Mouse (Mus musculus) adrenal gland, adult 8-10 months (tissue): ENCODE results near the gene Irf5. TPM values are rescaled to one million over a fixed set of nuclear protein-coding genes. Genes with fewer than 3 reads are reported as not detected.

Experiments
- DNase-seq: peaks from one replicate; pipeline ENCODE4 v3.0.0; 2022
- total RNA-seq, 4 experiments: library from RNA; stranded (reverse); gene quantifications; 2 replicates each; pipeline ENCODE4 v1.2.4; 2022

Gene Irf5
- total RNA-seq = 1 to 10 TPM; 5.1 to 7.8 (median 7.7) TPM

GRCm38 (mm10) chr6:29526281-29527251 lies at the start of gene Irf5:
TSS of gene Irf5 (plus strand) at chr6:29526625.
- no peak for DNase-seq

- no peak for DNase-seq
Measured at GRCm38 (mm10) chr6:29482691-29483090, 43.7 kb upstream of the Irf5 start.

- DNase-seq = no peak
Measured at GRCm38 (mm10) chr6:29484716-29485559, 41.5 kb upstream of the Irf5 start.

- DNase-seq = no peak
Measured at GRCm38 (mm10) chr6:29485951-29486350, 40.5 kb upstream of the Irf5 start.

- DNase-seq = no peak
Measured at GRCm38 (mm10) chr6:29494101-29494500, 32.3 kb upstream of the Irf5 start.

GRCm38 (mm10) chr6:29496270-29496669 lies 30.2 kb upstream of the Irf5 start:
- no peak for DNase-seq

GRCm38 (mm10) chr6:29497791-29498190 lies 28.6 kb upstream of the Irf5 start:
- no peak for DNase-seq

- no peak for DNase-seq
Measured at GRCm38 (mm10) chr6:29500177-29500576, 26.2 kb upstream of the Irf5 start.

- no peak for DNase-seq
Measured at GRCm38 (mm10) chr6:29500810-29501209, 25.6 kb upstream of the Irf5 start.

- DNase-seq = no peak
Measured at GRCm38 (mm10) chr6:29501599-29501998, 24.8 kb upstream of the Irf5 start.

GRCm38 (mm10) chr6:29505493-29505892 lies 20.9 kb upstream of the Irf5 start:
- no peak for DNase-seq

GRCm38 (mm10) chr6:29506834-29507233 lies 19.6 kb upstream of the Irf5 start:
- no peak for DNase-seq

GRCm38 (mm10) chr6:29507447-29508309 lies 18.7 kb upstream of the Irf5 start, which contains the start of gene Kcp:
TSS of gene Kcp (minus strand) at chr6:29507952.
- DNase-seq = no peak

- DNase-seq = no peak
Measured at GRCm38 (mm10) chr6:29509086-29509485, 17.3 kb upstream of the Irf5 start.

- DNase-seq = no peak
Measured at GRCm38 (mm10) chr6:29513284-29513683, 13.1 kb upstream of the Irf5 start.

- peak; percentile 56 for DNase-seq
Measured at GRCm38 (mm10) chr6:29517139-29517538, 9.3 kb upstream of the Irf5 start.

- no peak for DNase-seq
Measured at GRCm38 (mm10) chr6:29522626-29523300, 3.7 kb upstream of the Irf5 start.

GRCm38 (mm10) chr6:29523301-29524033 lies 3.0 kb upstream of the Irf5 start:
- no peak for DNase-seq

- no peak for DNase-seq
Measured at GRCm38 (mm10) chr6:29524034-29524489, 2.4 kb upstream of the Irf5 start.

- no peak for DNase-seq
Measured at GRCm38 (mm10) chr6:29525256-29525655, 1.2 kb upstream of the Irf5 start.
